Mouse (Mus musculus) forebrain, embryonic 16.5 days (tissue): Measurements from ENCODE around the gene Enho. TPM values are rescaled to one million over a fixed set of nuclear protein-coding genes. Genes with fewer than 3 reads are reported as not detected.

Experiments
- ATAC-seq: fragments of 200-750 bp; cut with Nextera tagmentation; 2 replicates; pipeline ENCODE4 v1.8.0; 2017; ENCODE audit warnings: mild to moderate bottlenecking, moderate library complexity
- H3K27ac ChIP-seq: fragments of 300-500 bp; sonication (generic); 2 replicates; pipeline ENCODE4 v1.5.1; 2014; ENCODE audit warnings: low read length, control low read depth
- H3K27me3 ChIP-seq: fragments of 300-500 bp; sonication (generic); replicated peaks from 2 replicates; pipeline ENCODE4 v1.6.1; 2014; ENCODE audit warnings: low read length; ENCODE audit not compliant: control insufficient read depth, insufficient read depth
- H3K36me3 ChIP-seq: fragments of 300-500 bp; sonication (generic); 2 replicates; pipeline ENCODE4 v1.6.1; 2014; ENCODE audit not compliant: control insufficient read depth, insufficient read depth
- H3K4me1 ChIP-seq: fragments of 300-500 bp; sonication (generic); replicated peaks from 2 replicates; pipeline ENCODE4 v1.6.1; 2014; ENCODE audit warnings: low read length; ENCODE audit not compliant: control insufficient read depth, insufficient read depth
- H3K4me2 ChIP-seq: fragments of 300-500 bp; sonication (generic); 2 replicates; pipeline ENCODE4 v1.6.1; 2014; ENCODE audit warnings: mild to moderate bottlenecking, low read length, control low read depth
- H3K4me3 ChIP-seq: fragments of 300-500 bp; sonication (generic); replicated peaks from 2 replicates; pipeline ENCODE4 v1.5.1; 2014; ENCODE audit warnings: mild to moderate bottlenecking, low read length, control low read depth
- H3K9ac ChIP-seq: fragments of 300-500 bp; sonication (generic); replicated peaks from 2 replicates; pipeline ENCODE4 v1.6.1; 2014; ENCODE audit warnings: low read depth, low read length, control low read depth
- H3K9me3 ChIP-seq: fragments of 300-500 bp; sonication (generic); 2 replicates; pipeline ENCODE4 v1.6.1; 2016; ENCODE audit warnings: low read length; ENCODE audit not compliant: control insufficient read depth
- WGBS: fragments of 180-500 bp; shearing (Covaris S2); extraction: QIAGEN DNeasy Blood & Tissue Kit; methylation state at CpG from one replicate; pipeline ENCODE4 v1.1.7; 2014; 5-methylcytosine and 5-hydroxymethylcytosine counted together
- polyA plus RNA-seq: library from polyadenylated mRNA; unstranded; fragments of >200 nt; fragmentation: Nextera tagmentation; extraction: Ambion mirVana; gene quantifications from 2 replicates; pipeline ENCODE4 v1.2.1, GENCODE M21; 2015

The Enho gene
- polyA plus RNA-seq, 1 experiment from 2014 or later: 68.4 TPM

GRCm38 (mm10) chr4:41654217-41654616, 14.1 kb upstream of the Enho start:
- Histone ChIP-seq H3K4me1 (peaks cover 2% of the 10 kb centered on the region), H3K9me3 (no peaks in the 10 kb centered on the region), H3K4me2 (no peak overlapping the region), H3K9ac (no peak overlapping the region), H3K27ac (no peak overlapping the region), H3K27me3 (no peaks in the 10 kb centered on the region), H3K36me3 (peaks cover 4% of the 10 kb centered on the region; the same call in 1 of the 2 replicates), H3K4me3 (no peak overlapping the region)
- 8% methylated on average over 7 of the region's 7 CpGs for WGBS
- ATAC-seq: peak; percentile 32; the same call in 1 of the 2 replicates

DNA sequence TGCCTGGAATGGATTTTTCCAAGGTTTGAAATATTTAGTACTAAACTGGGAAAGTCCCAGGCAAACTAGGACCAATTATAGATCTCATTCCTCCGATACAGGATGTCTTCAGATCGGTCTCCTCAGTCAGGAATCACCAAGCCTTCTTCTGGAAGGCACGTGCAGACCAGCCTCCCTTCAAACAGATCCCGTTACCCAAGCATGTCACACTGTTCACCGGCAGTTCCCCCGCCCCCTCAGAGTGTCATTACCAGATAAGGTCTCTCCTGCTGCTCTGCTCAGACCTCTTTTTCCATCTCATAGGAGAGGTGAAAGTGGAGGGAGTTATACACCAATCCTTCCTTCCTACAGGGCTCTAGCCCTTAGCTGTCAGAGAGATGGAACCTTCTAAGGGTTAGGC, 13.6 kb upstream of the Enho start:
- ATAC-seq: no peak
- H3K9me3 ChIP-seq: no peaks in the 10 kb centered on the region
- H3K4me3 ChIP-seq: no peak overlapping the region
- H3K4me1 ChIP-seq: no peaks in the 10 kb centered on the region; the same call in 1 of the 2 replicates
- peaks cover 4% of the 10 kb centered on the region; the same call in 1 of the 2 replicates for H3K36me3 ChIP-seq
- H3K4me2 ChIP-seq: no peak overlapping the region
- 64% methylated on average over 6 of the region's 6 CpGs for whole genome bisulfite sequencing
- H3K27me3 ChIP-seq: no peaks in the 10 kb centered on the region
- H3K9ac ChIP-seq: no peak overlapping the region
- no peak overlapping the region for H3K27ac ChIP-seq

DNA sequence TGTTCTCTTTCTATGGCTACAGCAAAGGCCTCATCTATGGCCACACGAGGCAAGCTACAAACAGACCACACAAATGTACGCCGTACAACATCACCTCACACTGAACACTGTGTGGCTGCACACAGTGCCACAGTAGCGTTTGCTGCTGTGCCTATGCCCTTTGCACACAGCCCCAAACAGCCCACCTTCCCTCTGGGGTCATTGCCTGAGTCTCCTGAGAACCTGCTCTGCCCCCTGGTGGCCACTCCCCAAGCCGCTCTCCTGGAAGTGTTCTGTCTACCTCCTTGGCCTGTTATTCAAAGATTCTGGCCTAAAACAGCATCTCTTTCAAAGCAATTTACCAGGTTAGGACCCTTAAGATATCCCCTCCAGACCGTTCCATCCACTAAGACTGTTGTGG, 13.2 kb upstream of the Enho start:
- Histone ChIP-seq H3K4me3 (no peak overlapping the region), H3K4me2 (no peak overlapping the region), H3K9me3 (no peaks in the 10 kb centered on the region), H3K27me3 (no peaks in the 10 kb centered on the region), H3K27ac (no peak overlapping the region), H3K36me3 (peaks cover 4% of the 10 kb centered on the region; the same call in 1 of the 2 replicates), H3K9ac (no peak overlapping the region), H3K4me1 (no peaks in the 10 kb centered on the region; the same call in 1 of the 2 replicates)
- ATAC-seq: peak; percentile 73
- 31% methylated on average over 6 of the region's 6 CpGs for WGBS

DNA sequence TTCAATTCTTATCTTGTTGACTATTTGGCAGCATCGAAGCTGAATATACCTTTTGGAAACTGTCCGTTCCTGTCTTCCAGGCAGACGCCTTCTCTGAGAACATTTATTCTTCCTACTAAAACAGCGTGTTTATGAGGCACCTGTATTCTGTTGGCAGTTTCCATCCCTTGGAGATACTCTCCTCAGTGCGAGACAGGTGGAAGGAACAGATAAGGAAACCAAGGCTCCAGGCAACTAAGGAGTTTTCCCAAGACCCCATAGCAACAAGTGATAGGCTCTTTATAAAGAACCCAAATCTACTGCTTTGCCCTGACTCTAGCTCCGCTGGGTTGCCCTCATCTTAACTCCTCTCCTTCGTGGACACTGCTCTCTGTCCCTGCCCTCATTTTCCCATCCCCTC, 8.5 kb upstream of the Enho start:
- WGBS: 72% methylated on average over 7 of the region's 7 CpGs
- no peaks in the 10 kb centered on the region for H3K27me3 ChIP-seq
- no peak overlapping the region for H3K4me2 ChIP-seq
- H3K27ac ChIP-seq: no peak overlapping the region
- ATAC-seq: no peak
- no peak overlapping the region for H3K9ac ChIP-seq
- no peak overlapping the region for H3K4me3 ChIP-seq
- no peaks in the 10 kb centered on the region for H3K9me3 ChIP-seq
- H3K36me3 ChIP-seq: no peaks in the 10 kb centered on the region
- no peaks in the 10 kb centered on the region for H3K4me1 ChIP-seq

DNA sequence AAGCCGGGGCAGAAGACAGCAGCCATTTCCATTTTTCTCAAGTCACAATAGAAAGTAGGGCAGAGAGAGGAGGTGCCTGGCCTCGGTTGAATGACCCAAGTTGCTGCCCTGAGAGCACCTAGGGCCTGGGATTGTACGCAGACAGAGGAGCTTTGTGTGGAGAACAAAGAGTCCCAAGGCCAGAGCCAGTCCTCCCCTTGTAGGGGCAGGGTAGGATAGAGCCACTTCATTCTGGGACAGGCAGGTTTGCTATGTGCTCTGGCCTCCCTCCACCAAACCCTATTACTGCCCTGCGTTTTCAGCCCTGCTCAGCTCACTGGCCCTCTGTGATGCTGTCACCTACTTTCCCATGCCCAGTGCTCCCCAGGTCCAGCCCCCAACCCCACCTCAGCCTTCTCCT, 8.0 kb upstream of the Enho start:
- no peak overlapping the region for H3K4me3 ChIP-seq
- WGBS: 12% methylated on average over 4 of the region's 4 CpGs
- H3K9ac ChIP-seq: no peak overlapping the region
- no peaks in the 10 kb centered on the region for H3K36me3 ChIP-seq
- no peak overlapping the region for H3K27ac ChIP-seq
- no peaks in the 10 kb centered on the region for H3K4me1 ChIP-seq
- H3K27me3 ChIP-seq: no peaks in the 10 kb centered on the region
- 0 out of 2 replicates have a peak, but pooled peaks have one; percentile 28 for ATAC-seq
- H3K4me2 ChIP-seq: no peak overlapping the region
- H3K9me3 ChIP-seq: no peaks in the 10 kb centered on the region

DNA sequence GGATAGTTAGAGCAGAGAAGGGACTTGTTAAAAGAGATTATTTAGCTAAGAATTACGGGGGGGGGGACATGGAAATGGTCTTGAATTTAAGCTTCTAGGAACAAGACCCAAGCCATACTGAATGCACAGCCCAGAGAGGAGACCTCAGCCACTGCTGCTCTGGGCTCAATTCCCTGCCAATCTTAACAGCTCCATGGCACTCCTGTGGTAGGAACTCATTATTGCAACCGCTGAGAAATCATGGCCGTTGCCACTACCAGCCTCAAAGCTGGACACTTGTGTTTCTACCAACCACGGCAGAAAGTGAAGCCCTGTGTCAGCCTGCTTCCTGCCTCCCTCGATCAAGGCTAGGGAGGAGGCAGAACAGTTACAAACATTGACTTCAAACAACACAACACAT, 5.4 kb upstream of the Enho start:
- H3K9ac ChIP-seq: no peak overlapping the region
- H3K4me3 ChIP-seq: no peak overlapping the region
- no peak overlapping the region for H3K27ac ChIP-seq
- H3K4me2 ChIP-seq: no peak overlapping the region
- peak; percentile 47; the same call in 1 of the 2 replicates for ATAC-seq
- no peaks in the 10 kb centered on the region for H3K36me3 ChIP-seq
- WGBS: 25% methylated on average over 5 of the region's 5 CpGs
- H3K4me1 ChIP-seq: 0 out of 2 replicates have a peak, but pooled peaks cover 1% of the 10 kb centered on the region
- no peaks in the 10 kb centered on the region for H3K9me3 ChIP-seq
- no peaks in the 10 kb centered on the region for H3K27me3 ChIP-seq

- no peaks in the 10 kb centered on the region for H3K27me3 ChIP-seq
- no peaks in the 10 kb centered on the region for H3K36me3 ChIP-seq
- H3K27ac ChIP-seq: no peak overlapping the region
- ATAC-seq: no peak
- H3K9ac ChIP-seq: no peak overlapping the region
- no peak overlapping the region for H3K4me2 ChIP-seq
- H3K4me3 ChIP-seq: no peak overlapping the region
- WGBS: 80% methylated on average over 6 of the region's 6 CpGs
- H3K4me1 ChIP-seq: peaks cover 28% of the 10 kb centered on the region
- no peaks in the 10 kb centered on the region for H3K9me3 ChIP-seq
These were observed 1.2 kb upstream of the Enho start for GRCm38 (mm10) chr4:41641199-41641822.

GRCm38 (mm10) chr4:41639214-41639841, 796 bp downstream of the Enho start:
- Histone ChIP-seq H3K9me3 (no peaks in the 10 kb centered on the region), H3K27me3 (no peaks in the 10 kb centered on the region), H3K9ac (peak overlapping the region; percentile 94), H3K4me3 (peak overlapping the region; percentile 71), H3K4me1 (peaks cover 28% of the 10 kb centered on the region), H3K4me2 (peak overlapping the region; percentile 81), H3K27ac (peak overlapping the region; percentile 85), H3K36me3 (no peaks in the 10 kb centered on the region)
- ATAC-seq: peak; percentile 24
- WGBS: 9% methylated on average over 10 of the region's 10 CpGs

GRCm38 (mm10) chr4:41638828-41639213, 1.3 kb downstream of the Enho start:
- no peak overlapping the region for H3K27ac ChIP-seq
- no peaks in the 10 kb centered on the region for H3K36me3 ChIP-seq
- H3K9me3 ChIP-seq: no peaks in the 10 kb centered on the region
- peaks cover 28% of the 10 kb centered on the region for H3K4me1 ChIP-seq
- no peak for ATAC-seq
- H3K27me3 ChIP-seq: no peaks in the 10 kb centered on the region
- H3K4me3 ChIP-seq: peak overlapping the region; percentile 71
- peak overlapping the region; percentile 94 for H3K9ac ChIP-seq
- 81% methylated on average over 6 of the region's 6 CpGs for WGBS
- H3K4me2 ChIP-seq: peak overlapping the region; percentile 81
